Mouse (Mus musculus) kidney, adult 8-10 months (tissue): ENCODE results near the gene Slc16a6.

ENCODE experiments used
- DNase-seq, 2 experiments: peaks; one replicate each; pipeline ENCODE4 v3.0.0; 2022

Gene Slc16a6

DNA sequence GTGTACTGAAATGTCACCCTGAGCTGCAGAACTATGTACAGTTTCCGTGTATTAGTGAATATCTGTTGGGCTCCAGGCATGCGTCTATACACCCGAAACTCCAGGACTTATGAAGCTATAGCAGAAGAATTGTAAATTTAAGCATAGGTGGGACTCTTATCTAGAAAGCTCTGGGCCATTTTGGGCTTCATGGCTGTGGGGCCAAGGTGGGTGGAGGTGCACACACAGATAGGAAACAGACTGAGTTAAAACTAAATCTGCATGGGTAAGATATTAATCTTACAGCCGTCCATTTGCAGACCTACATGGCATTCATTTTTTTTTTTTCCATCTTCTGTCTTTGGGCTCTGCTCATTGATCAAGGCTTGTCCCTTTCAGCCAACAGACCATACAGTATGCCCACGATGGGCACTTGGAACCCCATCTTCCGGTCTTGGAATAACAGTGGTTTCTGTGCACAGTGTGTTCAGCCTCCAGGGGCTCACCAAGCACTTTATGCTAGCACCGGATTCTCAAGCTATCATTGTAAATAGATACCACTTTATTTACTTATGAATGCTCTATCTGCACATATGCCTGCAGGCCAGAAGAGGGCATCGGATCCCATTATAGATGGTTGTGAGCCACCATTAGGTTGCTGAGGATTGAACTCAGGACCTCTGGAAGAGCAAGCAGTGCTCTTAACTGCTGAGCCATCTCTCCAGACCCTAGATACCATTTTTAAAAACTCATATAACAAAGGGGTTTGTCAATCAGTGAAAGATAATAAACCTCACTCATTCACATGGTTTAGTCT, 29.7 kb downstream of the Slc16a6 start:
- DNase-seq, result no peak

DNA sequence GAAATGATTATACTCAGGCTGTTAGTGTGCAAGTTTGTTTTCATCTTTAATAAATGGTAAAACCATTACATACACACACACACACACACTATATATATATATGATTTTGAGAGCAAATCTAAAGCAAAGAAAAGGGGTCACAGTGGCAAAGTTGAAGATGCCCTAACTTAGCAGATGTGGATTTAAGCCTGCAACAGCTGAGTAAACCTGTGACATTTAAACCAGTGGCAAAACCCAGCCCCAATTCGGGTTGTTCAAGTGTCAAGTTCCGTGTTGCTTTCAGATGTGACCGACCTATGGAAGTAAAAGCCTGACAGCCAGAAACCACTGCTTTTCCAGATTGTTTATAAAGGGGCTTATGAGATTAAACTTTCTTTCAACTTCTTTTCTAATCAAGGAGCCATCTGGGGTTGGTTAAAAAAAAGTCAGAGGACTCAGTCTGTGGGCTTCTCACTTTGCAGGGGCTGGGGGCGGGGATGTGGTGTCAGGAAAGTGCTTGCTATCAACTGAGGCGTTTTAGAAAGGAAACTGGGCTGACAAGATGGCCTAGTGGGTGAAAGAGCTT, 31.1 kb downstream of the Slc16a6 start:
- no peak for DNase-seq

GRCm38 (mm10) chr11:109441119-109441518, 32.3 kb downstream of the Slc16a6 start:
- peak; percentile 24 to 58 for DNase-seq

GRCm38 (mm10) chr11:109440641-109441040, 32.8 kb downstream of the Slc16a6 start:
- DNase-seq, result no peak

- DNase-seq, result peak; percentile 70 to 76
These were observed 33.5 kb downstream of the Slc16a6 start for GRCm38 (mm10) chr11:109439829-109440340.

DNA sequence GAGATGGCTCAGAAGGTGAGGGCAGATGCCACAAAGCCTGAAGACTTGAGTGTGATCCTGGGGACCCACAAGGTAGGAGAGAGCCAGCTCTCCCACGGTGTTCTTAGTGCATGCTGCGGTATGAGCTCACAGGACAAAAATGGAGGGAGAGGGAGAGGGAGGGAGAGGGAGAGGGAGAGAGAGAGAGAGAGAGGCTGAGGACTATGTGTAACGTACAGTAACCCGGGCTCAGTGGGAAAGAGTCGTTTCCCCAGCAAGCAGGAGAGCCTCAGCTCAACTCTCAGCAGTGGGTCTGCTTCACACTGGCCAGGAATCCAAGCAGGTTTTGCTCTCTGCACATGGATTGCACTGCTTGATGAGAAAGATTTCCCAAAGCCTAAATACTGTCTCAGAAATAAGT, 34.2 kb downstream of the Slc16a6 start:
- no peak for DNase-seq

- DNase-seq, result no peak
These were observed 36.5 kb downstream of the Slc16a6 start for GRCm38 (mm10) chr11:109436889-109437288.

- DNase-seq, result no peak
These were observed 39.1 kb downstream of the Slc16a6 start for GRCm38 (mm10) chr11:109434233-109434798.

DNA sequence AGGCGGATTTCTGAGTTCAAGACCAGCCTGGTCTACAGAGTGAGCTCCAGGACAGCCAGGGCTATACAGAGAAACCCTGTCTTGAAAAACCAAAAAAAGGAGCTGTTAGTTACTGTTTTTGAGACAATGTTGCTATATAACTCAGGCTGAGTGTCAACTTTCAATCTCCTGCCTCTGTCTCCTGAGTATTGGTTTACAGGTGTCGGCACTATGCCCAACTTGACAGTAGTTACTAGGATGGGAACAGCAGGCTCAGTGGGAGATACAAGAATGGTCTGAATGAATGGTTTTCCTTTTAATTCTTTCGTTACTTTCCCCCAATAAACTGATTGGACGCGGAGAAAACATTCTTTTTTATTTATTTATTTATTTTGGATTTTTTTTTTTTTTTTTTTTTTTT, 46.0 kb downstream of the Slc16a6 start:
- no peak for DNase-seq

- DNase-seq, result no peak
These were observed 47.2 kb downstream of the Slc16a6 start for GRCm38 (mm10) chr11:109426272-109426586.

DNA sequence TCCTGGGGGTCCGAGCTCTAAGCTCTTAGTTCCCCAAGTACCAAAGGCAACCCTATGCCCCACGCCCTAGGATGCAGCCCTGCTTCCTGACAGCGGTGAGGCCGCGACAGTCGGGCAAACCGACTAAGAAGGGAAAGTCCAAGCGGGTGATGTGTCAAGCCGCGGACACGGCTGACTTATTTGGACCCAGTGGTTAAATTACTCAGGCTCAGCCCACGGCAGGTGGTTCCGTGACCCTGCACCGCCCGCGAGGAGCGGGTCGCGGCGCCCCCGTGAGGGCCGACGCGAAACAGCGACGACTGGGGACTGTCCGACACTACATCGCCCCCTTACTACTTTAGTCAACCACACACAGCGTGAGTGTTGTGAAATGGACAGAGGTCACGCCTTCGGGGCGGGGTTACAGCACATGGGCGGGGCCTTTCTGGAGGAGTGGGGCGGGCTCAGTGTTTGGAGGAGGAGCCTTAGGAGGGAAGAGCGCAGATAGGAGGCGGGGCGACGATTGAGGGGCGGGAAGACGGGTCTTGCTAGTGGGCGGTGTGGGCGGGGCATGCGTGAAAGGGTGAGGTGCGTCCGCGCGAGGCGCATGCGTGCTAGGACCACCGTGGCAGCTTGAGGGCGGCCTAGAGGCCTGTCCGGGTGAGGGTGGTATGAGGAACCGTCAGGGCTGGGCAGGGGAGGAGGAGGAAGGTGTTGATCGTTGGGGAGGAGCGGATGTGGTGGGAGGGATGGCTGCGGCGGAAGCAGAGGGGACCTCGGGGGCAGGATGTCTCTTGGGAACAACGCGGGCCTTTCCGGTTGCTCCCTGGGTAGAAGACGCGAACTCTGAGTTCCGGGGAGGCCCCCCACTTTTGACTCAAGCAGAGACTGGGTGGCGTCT, 47.8 kb downstream of the Slc16a6 start, which contains the start of gene Amz2:
Amz2 (plus strand) TSS at position 555 of the 880 bp plus-strand sequence.
- DNase-seq, result peak; percentile 99 to 100

- DNase-seq, result no peak
These were observed 50.1 kb downstream of the Slc16a6 start for GRCm38 (mm10) chr11:109423294-109423693.

DNA sequence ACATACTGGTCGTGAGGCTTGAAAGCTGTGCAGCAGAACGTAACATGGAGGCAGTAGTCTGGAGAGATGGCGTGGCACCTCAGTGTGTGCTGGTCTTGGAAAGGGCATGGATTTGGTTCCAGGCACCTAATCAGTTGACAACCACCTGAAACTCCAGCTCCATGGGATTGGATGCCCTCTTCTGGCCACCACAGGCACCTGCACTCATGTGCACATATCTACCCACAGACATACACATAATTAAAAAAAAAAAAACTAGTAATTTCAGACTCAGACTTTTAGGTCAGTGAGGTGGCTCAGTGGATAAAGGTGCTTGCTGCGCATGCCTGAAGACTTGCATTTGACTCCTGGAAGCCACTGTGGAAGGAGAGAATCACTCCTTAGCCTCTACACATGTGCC, 51.1 kb downstream of the Slc16a6 start:
- DNase-seq, result no peak

GRCm38 (mm10) chr11:109421205-109421604, 52.2 kb downstream of the Slc16a6 start:
- no peak for DNase-seq

DNA sequence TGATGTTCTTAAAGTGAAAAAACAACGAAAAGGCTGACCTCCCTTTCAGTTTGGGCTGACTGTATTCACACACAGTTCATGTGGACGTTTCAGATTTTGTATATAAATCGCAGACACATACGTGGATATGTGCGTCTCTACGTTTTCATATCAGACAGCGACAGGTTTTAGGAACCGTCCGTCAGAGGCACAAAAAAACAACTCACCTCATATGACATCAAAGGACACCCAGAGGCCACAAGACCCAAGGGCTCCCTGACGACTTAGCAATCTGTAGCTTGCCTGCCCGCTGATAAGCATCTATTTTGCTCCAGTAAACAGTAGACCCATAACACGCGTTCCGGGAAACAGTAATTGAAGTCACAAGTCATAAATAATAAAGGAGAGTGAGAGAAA, 52.8 kb downstream of the Slc16a6 start:
- DNase-seq, result no peak

DNA sequence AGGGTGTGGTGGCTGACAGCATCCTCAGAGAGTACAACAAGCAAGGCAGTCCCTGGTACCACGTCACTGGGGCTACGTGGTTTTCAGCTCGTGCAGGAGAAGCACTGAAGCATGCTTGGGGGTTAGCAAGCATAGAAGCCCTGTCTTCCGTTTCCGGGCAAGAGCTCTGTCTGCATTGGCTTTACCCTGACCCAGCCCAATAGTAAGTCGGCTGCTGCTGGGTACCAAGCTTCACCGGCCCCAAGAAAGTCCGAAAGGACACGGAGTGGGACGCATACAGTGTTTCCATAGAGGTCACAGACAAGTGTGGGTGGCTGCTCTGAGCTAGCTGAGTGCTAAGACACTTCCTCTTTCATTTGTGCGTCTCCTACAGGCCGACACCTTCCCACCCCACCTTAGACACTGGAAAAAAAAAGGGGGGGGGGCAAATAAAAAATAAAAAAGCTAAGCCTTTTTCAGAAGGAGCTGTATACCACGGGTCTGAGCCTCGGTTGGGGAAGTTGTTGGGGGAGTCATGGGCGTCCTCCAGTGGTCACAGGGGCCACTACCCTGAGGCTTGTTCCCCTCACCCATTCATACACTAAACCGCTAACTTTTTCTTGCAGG, 53.3 kb downstream of the Slc16a6 start:
- no peak for DNase-seq

DNA sequence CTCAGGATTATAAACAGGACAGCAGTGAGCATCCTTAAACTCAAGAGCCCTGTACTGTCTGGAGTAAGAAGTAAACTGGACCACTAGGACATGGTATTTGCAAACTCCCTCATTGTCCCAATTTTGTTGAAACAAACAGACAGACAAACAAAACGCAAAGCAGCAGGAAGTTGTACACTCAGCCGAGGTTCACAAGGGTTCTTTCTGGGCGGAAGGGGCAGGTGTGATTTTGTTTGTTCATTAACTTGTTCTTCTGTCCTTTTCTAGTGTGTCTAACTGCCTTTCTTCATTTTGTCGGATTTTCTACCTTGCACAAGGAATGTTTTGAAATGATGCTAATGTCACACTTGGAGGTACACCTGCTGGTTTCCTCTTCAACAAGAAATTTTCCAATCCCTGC, 53.9 kb downstream of the Slc16a6 start:
- no peak for DNase-seq

DNA sequence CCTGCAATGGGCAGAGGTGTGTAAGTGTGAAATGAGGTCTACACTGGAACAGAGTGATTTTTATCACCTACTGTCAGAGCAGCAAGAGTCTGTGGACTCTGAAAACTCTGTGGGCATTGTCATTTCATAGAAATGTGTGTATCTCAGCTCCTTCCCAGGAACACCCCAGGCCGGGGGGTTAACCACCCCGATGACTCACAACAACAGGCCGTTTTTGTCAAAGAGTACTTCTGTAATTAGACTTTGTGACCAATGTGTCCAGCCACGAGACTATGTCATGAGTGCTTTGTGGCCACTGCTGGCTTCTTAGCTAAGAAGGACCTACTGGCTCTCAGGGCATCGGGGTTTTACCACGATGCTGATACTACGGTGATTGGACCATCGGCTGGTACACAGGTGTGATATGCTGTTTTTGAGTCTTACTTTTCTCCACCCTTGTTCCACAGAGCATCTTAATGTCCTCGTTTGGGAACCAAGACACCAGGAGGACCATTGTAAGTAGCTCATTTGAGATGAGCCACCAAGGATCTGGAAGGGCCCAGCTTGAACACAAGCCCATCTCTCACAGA, 55.8 kb downstream of the Slc16a6 start:
- DNase-seq, result no peak

DNA sequence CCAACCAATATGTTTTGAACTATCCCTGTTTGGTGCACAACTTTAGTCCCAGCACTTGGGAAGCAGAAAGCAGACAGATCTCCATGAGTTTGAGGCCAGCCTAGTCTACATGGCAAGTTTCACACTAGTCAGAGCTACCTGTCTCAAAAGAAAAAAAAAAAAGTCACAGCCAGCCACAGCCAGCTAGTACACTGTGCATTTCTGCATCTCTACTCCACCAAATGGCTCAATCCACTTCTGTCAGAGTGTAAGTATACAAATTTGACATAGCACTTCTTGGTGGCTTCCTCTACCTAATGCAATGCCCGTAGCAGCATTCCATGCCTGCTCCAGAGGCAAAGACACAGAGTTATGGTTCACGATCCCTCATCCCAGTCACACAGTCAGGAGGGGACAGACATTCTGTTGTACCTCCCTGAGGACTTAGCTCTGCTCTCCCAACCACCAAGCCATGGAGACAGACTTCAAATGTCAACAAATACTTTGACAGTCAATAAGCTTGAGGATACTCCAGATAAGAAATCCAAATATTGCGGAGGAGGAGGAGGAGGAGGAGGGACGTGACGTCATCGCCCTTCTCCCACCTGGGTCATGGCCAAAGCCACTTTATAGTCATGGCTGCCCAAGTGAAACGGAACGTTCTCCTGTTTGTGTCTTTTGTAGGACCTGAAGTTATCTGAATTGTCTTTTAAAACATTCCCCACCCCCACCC, 56.5 kb downstream of the Slc16a6 start:
- DNase-seq, result no peak

- DNase-seq, result no peak
These were observed 58.6 kb downstream of the Slc16a6 start for GRCm38 (mm10) chr11:109414802-109415201.

DNA sequence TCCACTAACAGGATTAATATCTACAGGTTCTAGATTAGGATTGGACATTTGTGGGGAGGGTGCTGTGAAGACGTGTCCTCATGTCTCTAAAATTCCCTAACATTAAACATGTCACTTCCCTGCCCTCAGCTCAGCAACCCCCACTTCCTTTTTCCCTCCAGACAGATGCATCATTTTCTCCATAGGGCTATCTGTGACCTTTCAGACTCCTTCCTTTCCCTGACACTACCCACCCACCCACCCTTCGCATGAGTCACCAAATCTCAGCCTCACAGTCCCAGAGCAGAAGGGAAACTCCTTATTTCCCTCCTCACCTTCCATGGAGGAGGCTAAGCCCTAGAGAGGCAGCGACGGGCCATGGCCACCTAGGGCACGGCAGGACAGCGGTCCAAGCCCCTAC, 59.8 kb downstream of the Slc16a6 start, which contains the start of gene 9930022D16Rik:
9930022D16Rik (plus strand) TSS at position 301 of the 400 bp plus-strand sequence.
- no peak for DNase-seq
